Mouse (Mus musculus) neural tube, embryonic 14.5 days (tissue): ENCODE measurements around the gene Csrnp3. TPM values are rescaled to one million over a fixed set of nuclear protein-coding genes. Genes with fewer than 3 reads are reported as not detected.

Source experiments
- ATAC-seq: fragments of 200-750 bp; cut with Nextera tagmentation; 2 replicates; pipeline ENCODE4 v1.8.0; 2017; ENCODE audit warnings: low read depth, mild to moderate bottlenecking, moderate TSS enrichment, moderate library complexity
- H3K27ac ChIP-seq: fragments of 300-500 bp; sonication (generic); 2 replicates; pipeline ENCODE4 v1.5.1; 2014; ENCODE audit warnings: low read depth, mild to moderate bottlenecking, control low read depth, low read length, moderate library complexity, mixed read lengths
- H3K27me3 ChIP-seq: fragments of 300-500 bp; sonication (generic); 2 replicates; pipeline ENCODE4 v1.6.1; 2014; ENCODE audit warnings: low read length; ENCODE audit not compliant: control insufficient read depth, insufficient read depth
- H3K36me3 ChIP-seq: fragments of 300-500 bp; sonication (generic); 2 replicates; pipeline ENCODE4 v1.6.1; 2014; ENCODE audit warnings: low read length, mixed read lengths; ENCODE audit not compliant: control insufficient read depth, insufficient read depth
- H3K4me1 ChIP-seq: fragments of 300-500 bp; sonication (generic); 2 replicates; pipeline ENCODE4 v1.6.1; 2014; ENCODE audit warnings: low read length; ENCODE audit not compliant: control insufficient read depth, insufficient read depth
- H3K4me2 ChIP-seq: fragments of 300-500 bp; sonication (generic); 2 replicates; pipeline ENCODE4 v1.6.1; 2014; ENCODE audit warnings: mild to moderate bottlenecking, low read depth, low read length, control low read depth
- H3K4me3 ChIP-seq: fragments of 300-500 bp; sonication (generic); 2 replicates; pipeline ENCODE4 v1.5.1; 2014; ENCODE audit warnings: low read depth, low read length, control low read depth, mixed read lengths
- H3K9ac ChIP-seq: fragments of 300-500 bp; sonication (generic); replicated peaks from 2 replicates; pipeline ENCODE4 v1.6.1; 2014; ENCODE audit warnings: low read depth, mild to moderate bottlenecking, control low read depth, low read length, mixed read lengths
- H3K9me3 ChIP-seq: fragments of 300-500 bp; sonication (generic); 2 replicates; pipeline ENCODE4 v1.6.1; 2016; ENCODE audit warnings: low read length; ENCODE audit not compliant: control insufficient read depth
- WGBS: fragments of 180-500 bp; shearing (Covaris S2); extraction: QIAGEN DNeasy Blood & Tissue Kit; methylation state at CpG from one replicate; pipeline ENCODE4 v1.1.7; 2014; 5-methylcytosine and 5-hydroxymethylcytosine counted together
- polyA plus RNA-seq: library from polyadenylated mRNA; unstranded; fragments of >200 nt; fragmentation: Nextera tagmentation; extraction: Ambion mirVana; gene quantifications from 2 replicates; pipeline ENCODE4 v1.2.1, GENCODE M21; 2014

Gene Csrnp3
- polyA plus RNA-seq, 1 experiment from 2014 or later, result 96.7 TPM

DNA sequence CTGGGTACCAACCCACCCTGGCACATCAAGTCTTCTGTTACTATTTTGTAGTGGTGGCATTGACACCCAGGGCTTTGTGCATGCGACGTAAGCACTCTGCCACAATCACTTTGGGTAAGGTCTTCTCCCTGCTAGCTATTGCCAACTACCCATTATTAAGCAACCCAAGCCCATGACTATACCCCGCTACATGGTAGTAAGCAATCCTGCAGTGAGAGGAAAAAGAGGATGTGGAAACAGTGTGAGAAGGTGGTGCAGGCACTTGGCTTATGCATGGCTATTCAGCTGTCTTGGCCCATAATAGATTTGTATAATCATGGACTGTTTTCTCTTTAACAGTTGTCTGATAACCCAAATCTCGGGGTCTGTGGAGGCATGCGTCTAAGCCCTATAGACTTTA lies 11.2 kb downstream of the Csrnp3 start:
- Histone ChIP-seq H3K27me3 (no peaks in the 10 kb centered on the region), H3K4me3 (no peak overlapping the region), H3K4me1 (0 out of 2 replicates have a peak, but pooled peaks cover 4% of the 10 kb centered on the region), H3K9ac (no peak overlapping the region), H3K27ac (no peak overlapping the region), H3K4me2 (no peak overlapping the region), H3K36me3 (no peaks in the 10 kb centered on the region), H3K9me3 (no peaks in the 10 kb centered on the region)
- 97% methylated on average over 5 of the region's 5 CpGs for WGBS
- ATAC-seq, result no peak

- H3K9me3 ChIP-seq, result no peaks in the 10 kb centered on the region
- no peak overlapping the region for H3K4me3 ChIP-seq
- H3K4me2 ChIP-seq, result no peak overlapping the region
- no peak overlapping the region for H3K27ac ChIP-seq
- WGBS, result 77% methylated on average over 18 of the region's 18 CpGs
- H3K9ac ChIP-seq, result no peak overlapping the region
- H3K27me3 ChIP-seq, result no peaks in the 10 kb centered on the region
- ATAC-seq, result peak; percentile 21; the same call in 1 of the 2 replicates
- H3K4me1 ChIP-seq, result 0 out of 2 replicates have a peak, but pooled peaks cover 2% of the 10 kb centered on the region
- H3K36me3 ChIP-seq, result no peaks in the 10 kb centered on the region
These were observed 14.5 kb downstream of the Csrnp3 start for GRCm38 (mm10) chr2:65859767-65860727.

GRCm38 (mm10) chr2:65864778-65865339 lies 19.3 kb downstream of the Csrnp3 start:
- ATAC-seq, result no peak
- 81% methylated on average over 12 of the region's 12 CpGs for WGBS

GRCm38 (mm10) chr2:65870919-65871582 lies 25.5 kb downstream of the Csrnp3 start:
- Histone ChIP-seq H3K9me3 (no peaks in the 10 kb centered on the region), H3K4me2 (no peak overlapping the region), H3K4me1 (no peaks in the 10 kb centered on the region), H3K4me3 (no peak overlapping the region), H3K27ac (no peak overlapping the region), H3K9ac (no peak overlapping the region), H3K27me3 (no peaks in the 10 kb centered on the region), H3K36me3 (no peaks in the 10 kb centered on the region)
- no peak for ATAC-seq
- WGBS, result 75% methylated on average over 12 of the region's 12 CpGs

More at GRCm38 (mm10) chr2:65864778-65865339, 19.3 kb downstream of the Csrnp3 start:
- 0 out of 2 replicates have a peak, but pooled peaks cover 2% of the 10 kb centered on the region for H3K4me1 ChIP-seq
- no peaks in the 10 kb centered on the region for H3K9me3 ChIP-seq
- H3K27me3 ChIP-seq, result no peaks in the 10 kb centered on the region
- H3K4me3 ChIP-seq, result no peak overlapping the region
- no peak overlapping the region for H3K4me2 ChIP-seq
- no peak overlapping the region for H3K27ac ChIP-seq
- H3K9ac ChIP-seq, result no peak overlapping the region
- no peaks in the 10 kb centered on the region for H3K36me3 ChIP-seq

- Histone ChIP-seq H3K9ac (no peak overlapping the region), H3K4me3 (no peak overlapping the region), H3K27me3 (no peaks in the 10 kb centered on the region), H3K9me3 (no peaks in the 10 kb centered on the region), H3K4me1 (peaks cover 6% of the 10 kb centered on the region; the same call in 1 of the 2 replicates), H3K36me3 (no peaks in the 10 kb centered on the region), H3K4me2 (no peak overlapping the region), H3K27ac (peak overlapping the region; percentile 34)
- 79% methylated on average over 3 of the region's 3 CpGs for WGBS
- no peak for ATAC-seq
These were observed 46.0 kb downstream of the Csrnp3 start for GRCm38 (mm10) chr2:65891590-65891989.

DNA sequence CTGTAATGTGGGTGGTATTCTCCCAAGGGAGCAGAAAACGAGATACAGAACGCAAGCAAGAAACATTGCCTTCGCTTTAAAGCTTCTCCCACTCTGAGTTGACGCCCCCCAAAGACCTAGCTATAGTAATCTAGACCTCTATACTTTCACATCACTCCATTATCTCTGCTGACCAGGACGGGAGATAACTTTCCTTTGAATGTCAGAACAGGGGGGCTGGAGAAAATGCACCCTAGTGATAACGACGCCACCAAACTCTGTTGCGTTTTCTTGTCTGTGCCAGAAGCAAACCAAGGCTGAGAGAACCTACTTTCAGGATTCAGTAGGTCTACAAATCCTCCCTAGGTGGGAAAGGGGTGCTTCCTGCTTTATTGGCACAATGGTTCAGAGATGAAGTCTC lies 47.7 kb downstream of the Csrnp3 start:
- 83% methylated on average over 8 of the region's 8 CpGs for WGBS
- no peak overlapping the region for H3K27ac ChIP-seq
- H3K4me2 ChIP-seq, result no peak overlapping the region
- peaks cover 10% of the 10 kb centered on the region; the same call in 1 of the 2 replicates for H3K4me1 ChIP-seq
- no peaks in the 10 kb centered on the region for H3K36me3 ChIP-seq
- no peak for ATAC-seq
- no peaks in the 10 kb centered on the region for H3K9me3 ChIP-seq
- no peak overlapping the region for H3K4me3 ChIP-seq
- no peaks in the 10 kb centered on the region for H3K27me3 ChIP-seq
- no peak overlapping the region for H3K9ac ChIP-seq

GRCm38 (mm10) chr2:65894299-65894698 lies 48.7 kb downstream of the Csrnp3 start:
- H3K4me3 ChIP-seq, result no peak overlapping the region
- no peak overlapping the region for H3K9ac ChIP-seq
- peaks cover 10% of the 10 kb centered on the region; the same call in 1 of the 2 replicates for H3K4me1 ChIP-seq
- no peaks in the 10 kb centered on the region for H3K9me3 ChIP-seq
- no peaks in the 10 kb centered on the region for H3K27me3 ChIP-seq
- no peak overlapping the region for H3K27ac ChIP-seq
- no peaks in the 10 kb centered on the region for H3K36me3 ChIP-seq
- H3K4me2 ChIP-seq, result no peak overlapping the region
- ATAC-seq, result no peak
- 63% methylated on average over 5 of the region's 5 CpGs for WGBS

DNA sequence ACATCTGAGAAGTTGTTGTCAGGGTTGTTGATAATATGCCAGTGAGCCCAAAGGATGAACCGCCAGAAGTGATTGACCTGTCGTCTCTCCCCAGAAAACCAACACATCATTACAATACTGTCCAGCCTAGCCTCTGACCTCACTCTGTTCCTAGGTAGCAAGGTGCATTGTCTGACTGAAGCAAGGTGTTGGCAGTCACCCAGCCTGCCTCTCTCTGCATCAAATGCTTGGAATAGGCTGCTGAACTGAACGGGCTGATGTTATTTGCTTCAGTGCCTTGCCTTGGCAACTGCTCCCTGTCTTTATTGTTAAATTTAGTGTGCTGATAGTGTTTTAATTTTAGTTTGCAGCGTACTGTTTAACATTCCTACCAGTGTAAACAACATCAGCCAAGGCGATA lies 51.0 kb downstream of the Csrnp3 start:
- H3K4me1 ChIP-seq, result peaks cover 10% of the 10 kb centered on the region; the same call in 1 of the 2 replicates
- no peak overlapping the region; the same call in 1 of the 2 replicates for H3K4me3 ChIP-seq
- WGBS, result 24% methylated on average over 5 of the region's 5 CpGs
- peak overlapping the region; percentile 31; the same call in 1 of the 2 replicates for H3K4me2 ChIP-seq
- no peak overlapping the region for H3K9ac ChIP-seq
- H3K27ac ChIP-seq, result peak overlapping the region; percentile 70
- H3K27me3 ChIP-seq, result no peaks in the 10 kb centered on the region
- no peaks in the 10 kb centered on the region for H3K9me3 ChIP-seq
- peak; percentile 65 for ATAC-seq
- no peaks in the 10 kb centered on the region for H3K36me3 ChIP-seq
